Mouse (Mus musculus): ENCODE data around the gene Sh3pxd2a. TPM values are rescaled to one million over a fixed set of nuclear protein-coding genes. Genes with fewer than 3 reads are reported as not detected.
"Not testable (repeated sequence)": the region's sequence is repeated elsewhere in the genome, so short reads cannot be mapped to it uniquely, and the experiment has no call there.

The Sh3pxd2a gene
- total and polyA plus RNA-seq, 3 experiments: 3.9 to 11.3 TPM; not detected in 1

- no peak overlapping the region for H3K4me3 ChIP-seq (ENCODE audit: control insufficient read depth in 1 of 2, insufficient read depth in 1 of 2, low read depth in 2 of 2, low read length in 2 of 2)
- no peak for DNase-seq (ENCODE audit: low read depth, low spot score)
- H3K9ac ChIP-seq (ENCODE audit: control insufficient read depth, low read depth, low read length, poor library complexity, severe bottlenecking): no peak overlapping the region
- no peaks in the 10 kb centered on the region for H3K27me3 ChIP-seq (ENCODE audit: control insufficient read depth in 1 of 2, insufficient read depth in 2 of 2, low read length in 2 of 2)
- H3K27ac ChIP-seq (ENCODE audit: control insufficient read depth, low read depth, low read length): no peak overlapping the region
- no peaks in the 10 kb centered on the region for H3K36me3 ChIP-seq (ENCODE audit: control insufficient read depth in 1 of 2, insufficient read depth in 2 of 2, low read length in 2 of 2)
- H3K79me2 ChIP-seq (ENCODE audit: control insufficient read depth, insufficient read depth, low read length, poor library complexity): no peaks in the 10 kb centered on the region
- H3K9me3 ChIP-seq (replicated peaks; ENCODE audit: insufficient read depth, low read length): no peaks in the 10 kb centered on the region
- no peaks in the 10 kb centered on the region for H3K4me1 ChIP-seq (ENCODE audit: control insufficient read depth in 1 of 2, insufficient read depth in 2 of 2, low read length in 2 of 2)
- TF ChIP-seq EP300 (IDR thresholded peaks at IDR 0.05; ENCODE audit: low read depth in 1 of 2, low read length in 2 of 2): no peak
- TF ChIP-seq KAT2A (conservative IDR thresholded peaks at IDR 0.05; ENCODE audit: low read depth, low read length): no peak
- no peak for TF ChIP-seq ELF1 (IDR thresholded peaks at IDR 0.05; ENCODE audit: low read depth, low read length)
- TF ChIP-seq POLR2AphosphoS2 (IDR thresholded peaks at IDR 0.05; ENCODE audit: low read length): no peak
- no peak for TF ChIP-seq MAX (IDR thresholded peaks at IDR 0.05; ENCODE audit: low read length)
- no peak for TF ChIP-seq USF2 (IDR thresholded peaks at IDR 0.05; ENCODE audit: borderline replicate concordance in 1 of 2, insufficient read depth in 1 of 2, low read depth in 1 of 2, low read length in 2 of 2)
- TF ChIP-seq RCOR1 (IDR thresholded peaks at IDR 0.05; ENCODE audit: low read depth, low read length): no peak
- no peak for TF ChIP-seq MYC (IDR thresholded peaks at IDR 0.05; ENCODE audit: low read depth, low read length)
- no peak for TF ChIP-seq HCFC1 (IDR thresholded peaks at IDR 0.05; ENCODE audit: low read depth, low read length)
- no peak for TF ChIP-seq RAD21 (IDR thresholded peaks at IDR 0.05; ENCODE audit: low read depth, low read length)
- TF ChIP-seq MAZ (IDR thresholded peaks at IDR 0.05; ENCODE audit: low read depth, low read length): no peak
- TF ChIP-seq MEF2A (IDR thresholded peaks at IDR 0.05; ENCODE audit: extremely low read depth, insufficient replicate concordance, low read depth, low read length, poor library complexity, severe bottlenecking): no peak
- TF ChIP-seq JUND (IDR thresholded peaks at IDR 0.05; ENCODE audit: low read depth, low read length): no peak
- TF ChIP-seq BHLHE40 (IDR thresholded peaks at IDR 0.05; ENCODE audit: borderline replicate concordance, low read depth, low read length): no peak
- TF ChIP-seq CHD2 (IDR thresholded peaks at IDR 0.05; ENCODE audit: low read length): no peak
- TF ChIP-seq ZNF384 (IDR thresholded peaks at IDR 0.05; ENCODE audit: low read depth, low read length): no peak
Observed at GRCm38 (mm10) chr19:47395338-47395737, 68.9 kb downstream of the Sh3pxd2a start.

DNA sequence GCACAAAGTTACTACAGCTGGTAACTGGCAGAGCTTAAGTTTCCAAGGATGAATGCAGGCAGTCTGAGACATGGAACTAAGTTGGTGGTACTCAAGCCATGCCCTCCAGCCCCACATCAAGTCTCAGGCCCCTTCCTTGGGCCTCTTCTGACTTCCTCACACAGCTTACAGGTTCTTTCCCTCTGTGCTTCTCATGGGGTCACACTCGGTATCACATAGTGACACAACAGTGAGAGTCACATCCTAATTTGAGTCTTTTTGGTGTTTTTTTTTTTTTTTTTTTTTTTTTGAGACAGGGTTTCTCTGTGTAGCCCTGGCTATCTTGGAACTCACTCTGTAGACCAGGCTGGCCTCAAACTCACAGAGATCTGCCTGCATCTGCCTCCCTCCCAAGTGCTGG lies 69.4 kb downstream of the Sh3pxd2a start:
- not testable (repeated sequence) for H3K9me3 ChIP-seq (replicated peaks; ENCODE audit: insufficient read depth, low read length); H3K4me1 ChIP-seq (ENCODE audit: control insufficient read depth in 1 of 2, insufficient read depth in 2 of 2, low read length in 2 of 2); H3K27me3 ChIP-seq (ENCODE audit: control insufficient read depth in 1 of 2, insufficient read depth in 2 of 2, low read length in 2 of 2); DNase-seq (ENCODE audit: low read depth, low spot score); H3K27ac ChIP-seq (ENCODE audit: control insufficient read depth, low read depth, low read length); H3K9ac ChIP-seq (ENCODE audit: control insufficient read depth, low read depth, low read length, poor library complexity, severe bottlenecking); H3K79me2 ChIP-seq (ENCODE audit: control insufficient read depth, insufficient read depth, low read length, poor library complexity); H3K36me3 ChIP-seq (ENCODE audit: control insufficient read depth in 1 of 2, insufficient read depth in 2 of 2, low read length in 2 of 2); H3K4me3 ChIP-seq (ENCODE audit: control insufficient read depth in 1 of 2, insufficient read depth in 1 of 2, low read depth in 2 of 2, low read length in 2 of 2)
